Mouse (Mus musculus): ENCODE data around the gene Madd.

DNA sequence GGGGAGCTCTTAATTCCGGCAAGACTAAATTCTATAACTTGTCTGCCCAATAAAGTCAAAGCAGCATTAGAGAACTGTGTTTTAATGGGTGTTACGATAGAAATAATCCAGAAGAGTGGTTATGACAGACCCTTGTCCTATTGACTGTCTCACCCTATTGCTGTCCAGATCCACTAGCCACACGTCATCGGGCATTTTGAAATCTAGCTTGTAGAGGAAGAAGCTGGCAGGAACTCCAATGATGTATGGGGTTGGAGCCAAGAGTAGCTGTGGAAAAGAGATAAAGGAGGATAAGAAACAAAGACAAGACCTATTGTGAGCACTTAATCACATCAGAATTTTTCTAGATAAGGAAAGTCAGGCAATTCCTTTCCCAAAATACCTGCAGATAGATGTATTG, 8.1 kb downstream of the Madd start:
- no peak for TF ChIP-seq CTCF (IDR thresholded peaks at IDR 0.05; ENCODE audit: low read depth, low read length)
- no peak for TF ChIP-seq POLR2A (IDR thresholded peaks at IDR 0.05; ENCODE audit: extremely low read depth, insufficient read depth, low read length)
